Mouse (Mus musculus) thymus, adult 2 months (tissue): ENCODE results near the gene Nras.

Experiments used
- CTCF ChIP-seq: fragments of 200-500 bp; IDR thresholded peaks from 2 replicates; pipeline ENCODE4 v1.5.1; 2012; ENCODE audit warnings: mild to moderate bottlenecking, control low read depth, low read length, moderate library complexity, borderline replicate concordance; ENCODE audit not compliant: control insufficient read depth, poor library complexity, insufficient read depth; ENCODE audit errors: extremely low read depth
- POLR2A ChIP-seq: fragments of 200-500 bp; IDR thresholded peaks from 2 replicates; pipeline ENCODE4 v1.6.1; 2012; ENCODE audit warnings: mild to moderate bottlenecking, low read length, control low read depth, moderate library complexity; ENCODE audit not compliant: control insufficient read depth, poor library complexity, insufficient read depth; ENCODE audit errors: extremely low read depth

GRCm38 (mm10) chr3:103099667-103100066 lies 41.6 kb downstream of the Nras start:
- no peak for TF ChIP-seq CTCF
- TF ChIP-seq POLR2A = no peak
